Mouse (Mus musculus) kidney, embryonic 15.5 days (tissue): ENCODE data around the gene Mindy1. TPM values are rescaled to one million over a fixed set of nuclear protein-coding genes. Genes with fewer than 3 reads are reported as not detected.

Experiments used
- ATAC-seq: fragments of 200-750 bp; cut with Nextera tagmentation; replicated peaks from 2 replicates; pipeline ENCODE4 v1.8.0; 2017; ENCODE audit warnings: moderate TSS enrichment; ENCODE audit not compliant: low FRiP score
- H3K27ac ChIP-seq: fragments of 300-500 bp; sonication (generic); 2 replicates; pipeline ENCODE4 v1.5.1; 2015; ENCODE audit warnings: mild to moderate bottlenecking, inconsistent platforms
- H3K27me3 ChIP-seq: fragments of 300-500 bp; sonication (generic); 2 replicates; pipeline ENCODE4 v1.6.1; 2015; ENCODE audit warnings: inconsistent platforms
- H3K36me3 ChIP-seq: fragments of 300-500 bp; sonication (generic); 2 replicates; pipeline ENCODE4 v1.6.1; 2015; ENCODE audit warnings: inconsistent platforms
- H3K4me1 ChIP-seq: fragments of 300-500 bp; sonication (generic); 2 replicates; pipeline ENCODE4 v1.6.1; 2015; ENCODE audit warnings: inconsistent platforms
- H3K4me2 ChIP-seq: fragments of 300-500 bp; sonication (generic); 2 replicates; pipeline ENCODE4 v1.6.1; 2015; ENCODE audit warnings: moderate library complexity, mild to moderate bottlenecking, inconsistent platforms
- H3K4me3 ChIP-seq: fragments of 300-500 bp; sonication (generic); replicated peaks from 2 replicates; pipeline ENCODE4 v1.5.1; 2015; ENCODE audit warnings: mild to moderate bottlenecking, inconsistent platforms
- H3K9ac ChIP-seq: fragments of 300-500 bp; sonication (generic); 2 replicates; pipeline ENCODE4 v1.6.1; 2015; ENCODE audit warnings: mild to moderate bottlenecking, inconsistent platforms
- H3K9me3 ChIP-seq: fragments of 300-500 bp; sonication (generic); replicated peaks from 2 replicates; pipeline ENCODE4 v1.6.1; 2016; ENCODE audit warnings: inconsistent platforms
- WGBS: fragments of 180-500 bp; shearing (Covaris S2); methylation state at CpG from one replicate; pipeline ENCODE4 v1.1.7; 2015; ENCODE audit warnings: mixed read lengths; 5-methylcytosine and 5-hydroxymethylcytosine counted together
- polyA plus RNA-seq: library from polyadenylated mRNA; unstranded; fragments of >200 nt; fragmentation: Nextera tagmentation; extraction: Ambion mirVana; gene quantifications from 2 replicates; pipeline ENCODE4 v1.2.1, GENCODE M21; 2015

The Mindy1 gene
- polyA plus RNA-seq, 1 experiment from 2014 or later, result 46.2 TPM

DNA sequence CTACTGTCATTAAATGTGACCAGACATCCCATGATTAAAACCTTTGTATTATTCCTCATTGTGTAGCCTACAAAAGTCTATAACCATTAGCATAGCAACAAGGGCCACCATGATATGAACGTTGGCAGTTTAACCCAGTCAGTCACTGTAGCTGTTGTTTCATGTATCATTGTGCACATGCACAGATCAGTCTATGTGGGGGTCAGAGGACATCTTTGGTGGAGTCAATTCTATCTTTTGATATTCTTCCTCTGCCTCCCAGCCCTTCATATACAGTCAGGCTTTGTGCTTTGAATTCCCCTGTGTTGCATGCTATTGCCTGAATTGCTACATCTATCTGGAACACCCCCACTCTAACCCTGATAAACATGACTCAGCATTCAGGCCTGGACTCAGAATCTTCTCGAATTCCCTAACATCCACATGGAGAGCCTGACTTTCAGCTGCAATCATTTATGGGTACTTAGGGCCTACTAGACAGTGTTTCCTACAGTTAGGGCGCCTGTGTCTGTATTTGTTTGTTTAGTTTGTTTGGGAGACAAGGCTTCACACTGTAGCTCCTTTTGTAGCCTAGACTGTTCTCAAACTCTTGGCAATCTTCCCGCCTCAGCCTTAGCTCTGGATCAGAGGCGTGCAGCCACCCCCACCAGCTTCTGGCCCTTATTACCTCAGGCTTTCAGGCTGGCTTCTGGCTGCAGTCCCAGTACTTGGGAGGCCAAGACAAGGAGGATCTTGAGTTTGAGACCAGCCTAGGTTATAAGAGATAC lies 34.5 kb upstream of the Mindy1 start:
- no peak overlapping the region for H3K4me2 ChIP-seq
- no peak overlapping the region for H3K4me3 ChIP-seq
- peaks cover 11% of the 10 kb centered on the region for H3K36me3 ChIP-seq
- no peaks in the 10 kb centered on the region for H3K27me3 ChIP-seq
- WGBS, result 84% methylated on average over 5 of the region's 5 CpGs
- H3K9ac ChIP-seq, result no peak overlapping the region
- no peak for ATAC-seq
- H3K9me3 ChIP-seq, result no peaks in the 10 kb centered on the region
- H3K27ac ChIP-seq, result no peak overlapping the region
- H3K4me1 ChIP-seq, result no peaks in the 10 kb centered on the region

DNA sequence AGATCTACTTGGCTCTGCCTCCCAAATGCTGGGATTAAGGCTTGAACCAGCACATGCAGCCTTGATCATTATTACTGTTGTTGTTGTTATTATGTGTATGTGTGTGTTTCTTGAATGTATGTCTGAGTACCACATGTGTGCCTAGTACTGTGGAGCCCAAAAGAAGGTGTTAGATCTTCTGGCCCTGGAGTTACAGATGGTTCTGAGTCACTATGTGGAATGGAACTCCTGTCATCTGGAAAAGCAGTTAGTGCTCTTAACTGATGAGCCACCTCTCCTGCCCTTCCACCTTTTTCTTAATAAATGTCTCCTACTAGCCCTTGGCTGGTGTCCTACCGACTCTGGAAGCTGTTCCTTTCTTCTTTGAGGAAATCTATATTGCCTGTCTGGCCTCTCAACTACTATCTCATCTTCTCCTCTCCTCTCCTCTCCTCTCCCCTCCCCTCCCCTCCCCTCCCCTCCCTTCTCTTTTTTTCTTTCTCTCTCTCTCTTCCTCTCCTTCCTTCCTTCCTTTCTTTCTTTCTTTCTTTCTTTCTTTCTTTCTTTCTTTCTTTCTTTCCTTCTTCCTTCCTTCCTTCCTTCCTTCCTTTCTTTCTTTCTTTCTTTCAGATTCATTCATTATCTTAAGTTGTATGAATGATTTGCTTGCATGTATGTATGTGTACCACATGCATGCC lies 33.3 kb upstream of the Mindy1 start:
- Histone ChIP-seq H3K9ac (no peak overlapping the region), H3K4me1 (no peaks in the 10 kb centered on the region), H3K27ac (no peak overlapping the region), H3K27me3 (no peaks in the 10 kb centered on the region), H3K4me2 (no peak overlapping the region), H3K4me3 (no peak overlapping the region), H3K9me3 (no peaks in the 10 kb centered on the region), H3K36me3 (peaks cover 17% of the 10 kb centered on the region)
- 61% methylated on average over 1 of the region's 1 CpGs for WGBS
- ATAC-seq, result no peak

- Histone ChIP-seq H3K36me3 (peaks cover 36% of the 10 kb centered on the region), H3K4me1 (no peaks in the 10 kb centered on the region), H3K4me2 (no peak overlapping the region), H3K9ac (no peak overlapping the region), H3K4me3 (no peak overlapping the region), H3K27ac (no peak overlapping the region), H3K27me3 (no peaks in the 10 kb centered on the region), H3K9me3 (no peaks in the 10 kb centered on the region)
- 61% methylated on average over 5 of the region's 5 CpGs for WGBS
- no peak for ATAC-seq
Observed at GRCm38 (mm10) chr3:95250361-95250760, 30.8 kb upstream of the Mindy1 start.

- Histone ChIP-seq H3K36me3 (peaks cover 38% of the 10 kb centered on the region), H3K9me3 (no peaks in the 10 kb centered on the region), H3K27ac (0 out of 2 replicates have a peak within 1 kb of the TSS, but pooled peaks have one; percentile 9), H3K4me3 (no peak within 1 kb of the TSS), H3K4me1 (no peaks in the 10 kb centered on the region), H3K27me3 (no peaks in the 10 kb centered on the region), H3K4me2 (peak within 1 kb of the TSS; percentile 7; the same call in 1 of the 2 replicates), H3K9ac (no peak within 1 kb of the TSS)
- no peak for ATAC-seq
- WGBS, result 48% methylated on average over 7 of the region's 7 CpGs
Observed at GRCm38 (mm10) chr3:95250783-95251424, 30.2 kb upstream of the Mindy1 start, which contains the start of gene Bnipl. Gene Bnipl, minus strand, starts transcription at chr3:95251193.

- Histone ChIP-seq H3K9ac (no peak overlapping the region), H3K4me2 (no peak overlapping the region), H3K9me3 (no peaks in the 10 kb centered on the region), H3K27ac (no peak overlapping the region), H3K4me1 (no peaks in the 10 kb centered on the region), H3K27me3 (no peaks in the 10 kb centered on the region), H3K4me3 (no peak overlapping the region), H3K36me3 (peaks cover 90% of the 10 kb centered on the region)
- ATAC-seq, result no peak
- WGBS, result 75% methylated on average over 5 of the region's 5 CpGs
Observed at GRCm38 (mm10) chr3:95256931-95257330, 24.2 kb upstream of the Mindy1 start.

GRCm38 (mm10) chr3:95261975-95262374 lies 19.2 kb upstream of the Mindy1 start:
- Histone ChIP-seq H3K9ac (no peak overlapping the region), H3K36me3 (peaks cover 92% of the 10 kb centered on the region), H3K27me3 (no peaks in the 10 kb centered on the region), H3K27ac (no peak overlapping the region), H3K9me3 (no peaks in the 10 kb centered on the region), H3K4me3 (no peak overlapping the region), H3K4me2 (no peak overlapping the region), H3K4me1 (0 out of 2 replicates have a peak, but pooled peaks cover 2% of the 10 kb centered on the region)
- no peak for ATAC-seq
- WGBS, result 90% methylated on average over 4 of the region's 4 CpGs

GRCm38 (mm10) chr3:95263089-95263739 lies 17.9 kb upstream of the Mindy1 start:
- H3K27me3 ChIP-seq, result no peaks in the 10 kb centered on the region
- ATAC-seq, result peak; percentile 85
- H3K9me3 ChIP-seq, result no peaks in the 10 kb centered on the region
- H3K4me2 ChIP-seq, result no peak overlapping the region
- H3K4me1 ChIP-seq, result 0 out of 2 replicates have a peak, but pooled peaks cover 2% of the 10 kb centered on the region
- WGBS, result 42% methylated on average over 11 of the region's 11 CpGs
- peaks cover 92% of the 10 kb centered on the region for H3K36me3 ChIP-seq
- no peak overlapping the region for H3K27ac ChIP-seq
- H3K4me3 ChIP-seq, result no peak overlapping the region
- H3K9ac ChIP-seq, result no peak overlapping the region

DNA sequence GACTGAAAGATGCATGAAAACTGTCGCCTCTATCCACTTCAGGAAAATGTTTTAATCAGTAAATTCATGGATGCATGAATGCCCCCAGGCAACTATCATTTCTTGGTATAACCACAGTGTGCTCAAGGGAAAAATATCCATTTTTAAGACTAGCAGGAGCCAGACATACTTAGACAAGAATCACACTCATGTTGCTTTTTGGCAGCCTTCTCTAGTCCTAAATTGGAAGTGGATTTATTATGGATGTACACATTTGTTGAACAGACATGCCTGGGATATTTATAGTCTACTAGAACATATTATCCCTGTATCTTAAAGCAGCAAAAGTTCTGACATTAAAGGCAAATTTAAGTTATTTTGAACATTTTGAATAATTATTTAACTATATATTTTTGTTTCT lies 16.4 kb upstream of the Mindy1 start:
- Histone ChIP-seq H3K4me1 (peaks cover 9% of the 10 kb centered on the region; the same call in 1 of the 2 replicates), H3K27ac (no peak overlapping the region), H3K4me2 (no peak overlapping the region), H3K9ac (no peak overlapping the region), H3K9me3 (no peaks in the 10 kb centered on the region), H3K36me3 (peaks cover 78% of the 10 kb centered on the region), H3K4me3 (no peak overlapping the region), H3K27me3 (no peaks in the 10 kb centered on the region)
- no peak for ATAC-seq
- WGBS, result 71% methylated on average over 1 of the region's 1 CpGs

- Histone ChIP-seq H3K27me3 (no peaks in the 10 kb centered on the region), H3K4me2 (no peak overlapping the region), H3K4me3 (no peak overlapping the region), H3K9ac (no peak overlapping the region), H3K9me3 (no peaks in the 10 kb centered on the region), H3K4me1 (peaks cover 12% of the 10 kb centered on the region; the same call in 1 of the 2 replicates), H3K36me3 (peaks cover 67% of the 10 kb centered on the region), H3K27ac (no peak overlapping the region)
- ATAC-seq, result no peak
- WGBS, result 93% methylated on average over 3 of the region's 3 CpGs
Observed at GRCm38 (mm10) chr3:95266052-95266451, 15.1 kb upstream of the Mindy1 start.

GRCm38 (mm10) chr3:95267855-95268254 lies 13.3 kb upstream of the Mindy1 start:
- H3K36me3 ChIP-seq, result peaks cover 50% of the 10 kb centered on the region
- ATAC-seq, result no peak

DNA sequence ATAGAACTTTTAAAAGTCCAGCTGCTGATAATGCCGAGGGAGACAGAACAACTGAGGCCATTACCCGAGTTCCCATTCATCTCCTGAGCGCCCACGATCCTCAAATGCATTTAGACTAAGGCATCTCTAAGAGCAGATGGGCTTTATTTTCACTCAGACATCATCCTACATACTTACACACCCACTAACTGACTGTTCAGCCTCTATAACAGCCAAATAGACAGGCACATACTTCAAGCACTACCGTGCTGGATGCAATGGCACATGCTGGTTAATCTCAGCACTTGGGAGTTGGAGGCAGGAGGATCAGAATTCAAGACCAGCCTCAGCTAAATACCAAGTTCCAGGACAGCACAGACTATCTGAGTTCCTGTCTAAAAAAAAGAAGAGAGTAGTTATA lies 11.4 kb upstream of the Mindy1 start:
- peaks cover 37% of the 10 kb centered on the region for H3K36me3 ChIP-seq
- no peak overlapping the region for H3K4me3 ChIP-seq
- 85% methylated on average over 5 of the region's 5 CpGs for WGBS
- H3K4me2 ChIP-seq, result no peak overlapping the region
- no peaks in the 10 kb centered on the region for H3K27me3 ChIP-seq
- 0 out of 2 replicates have a peak overlapping the region, but pooled peaks have one; percentile 48 for H3K27ac ChIP-seq
- no peak overlapping the region for H3K9ac ChIP-seq
- H3K9me3 ChIP-seq, result no peaks in the 10 kb centered on the region
- ATAC-seq, result no peak
- H3K4me1 ChIP-seq, result peaks cover 10% of the 10 kb centered on the region; the same call in 1 of the 2 replicates

More at GRCm38 (mm10) chr3:95267855-95268254, 13.3 kb upstream of the Mindy1 start:
- Histone ChIP-seq H3K4me1 (peaks cover 12% of the 10 kb centered on the region; the same call in 1 of the 2 replicates), H3K4me2 (no peak overlapping the region), H3K4me3 (no peak overlapping the region), H3K27ac (no peak overlapping the region), H3K9ac (no peak overlapping the region), H3K27me3 (no peaks in the 10 kb centered on the region), H3K9me3 (no peaks in the 10 kb centered on the region)
